Mouse (Mus musculus): Measurements from ENCODE around the gene Ugt1a6a. TPM values are rescaled to one million over a fixed set of nuclear protein-coding genes. Genes with fewer than 3 reads are reported as not detected.

Gene Ugt1a6a
- total and polyA plus RNA-seq, 3 experiments: not detected

DNA sequence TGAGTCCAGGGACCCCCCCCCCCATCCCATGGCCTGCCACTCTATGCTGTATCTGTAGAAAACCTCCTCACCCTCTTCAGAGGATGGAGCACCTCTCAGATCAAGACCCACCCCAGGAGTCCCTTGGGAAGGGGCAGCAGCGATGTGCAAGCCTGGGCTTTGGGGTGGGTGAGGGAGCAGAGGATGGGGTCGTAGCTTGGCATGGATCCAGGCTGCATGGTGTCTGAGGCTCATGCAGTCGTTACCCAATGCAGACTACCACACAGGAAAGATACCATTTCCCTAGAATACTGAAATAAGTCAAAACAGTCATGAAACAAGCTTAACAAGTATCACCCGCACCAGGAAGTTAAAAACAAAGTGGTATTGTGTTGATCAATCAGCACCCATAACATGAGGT, 114.0 kb downstream of the Ugt1a6a start:
- H3K9me3 ChIP-seq (replicated peaks; ENCODE audit: insufficient read depth, low read length): no peaks in the 10 kb centered on the region
- TF ChIP-seq TCF12 (IDR thresholded peaks at IDR 0.05; ENCODE audit: low read depth, low read length): no peak
- TF ChIP-seq USF2 (IDR thresholded peaks at IDR 0.05; ENCODE audit: borderline replicate concordance in 1 of 2, insufficient read depth in 1 of 2, low read depth in 1 of 2, low read length in 2 of 2): no peak
- TF ChIP-seq EP300 (IDR thresholded peaks at IDR 0.05; ENCODE audit: low read depth in 1 of 2, low read length in 2 of 2): no peak
- TF ChIP-seq E2F4 (IDR thresholded peaks at IDR 0.05; ENCODE audit: borderline replicate concordance, low read depth, low read length): no peak
- TF ChIP-seq ZMIZ1 (IDR thresholded peaks at IDR 0.05; ENCODE audit: low read depth, low read length): no peak
- TF ChIP-seq KAT2A (conservative IDR thresholded peaks at IDR 0.05; ENCODE audit: low read depth, low read length): no peak
- no peak for TF ChIP-seq MEF2A (IDR thresholded peaks at IDR 0.05; ENCODE audit: extremely low read depth, insufficient replicate concordance, low read depth, low read length, poor library complexity, severe bottlenecking)
- no peak for TF ChIP-seq NELFE (IDR thresholded peaks at IDR 0.05; ENCODE audit: low read depth, low read length)
- no peak for TF ChIP-seq SMC3 (IDR thresholded peaks at IDR 0.05; ENCODE audit: low read depth, low read length)
- TF ChIP-seq UBTF (IDR thresholded peaks at IDR 0.05; ENCODE audit: borderline replicate concordance, insufficient read depth, low read depth, low read length): no peak
- no peak for TF ChIP-seq ZNF384 (IDR thresholded peaks at IDR 0.05; ENCODE audit: low read depth, low read length)
- TF ChIP-seq NRF1 (IDR thresholded peaks at IDR 0.05; ENCODE audit: insufficient read depth, low read depth, low read length, poor library complexity, severe bottlenecking): no peak
- no peak for TF ChIP-seq POLR2AphosphoS2 (IDR thresholded peaks at IDR 0.05; ENCODE audit: low read length)
- no peak for TF ChIP-seq MYB (IDR thresholded peaks at IDR 0.05; ENCODE audit: low read depth, low read length)
- TF ChIP-seq MAFK (IDR thresholded peaks at IDR 0.05; ENCODE audit: borderline replicate concordance, low read depth, low read length): no peak
- no peak for TF ChIP-seq ZC3H11A (IDR thresholded peaks at IDR 0.05; ENCODE audit: low read depth, low read length)
- TF ChIP-seq JUND (IDR thresholded peaks at IDR 0.05; ENCODE audit: low read depth, low read length): no peak
- DNase-seq (ENCODE audit: low read depth, low spot score): no peak
- no peaks in the 10 kb centered on the region for H3K79me2 ChIP-seq (ENCODE audit: control insufficient read depth, insufficient read depth, low read length, poor library complexity)
- H3K4me3 ChIP-seq (ENCODE audit: control insufficient read depth in 1 of 2, insufficient read depth in 1 of 2, low read depth in 2 of 2, low read length in 2 of 2): no peak overlapping the region
- H3K36me3 ChIP-seq (ENCODE audit: control insufficient read depth in 1 of 2, insufficient read depth in 2 of 2, low read length in 2 of 2): no peaks in the 10 kb centered on the region
- 0 out of 4 replicates have a peak, but pooled peaks cover 0 to 3% of the 10 kb centered on the region in 2 experiments for H3K4me1 ChIP-seq (ENCODE audit: control insufficient read depth in 1 of 2, insufficient read depth in 2 of 2, low read length in 2 of 2)
- H3K27ac ChIP-seq (ENCODE audit: control insufficient read depth, low read depth, low read length): no peak overlapping the region
- no peaks in the 10 kb centered on the region for H3K27me3 ChIP-seq (ENCODE audit: control insufficient read depth in 1 of 2, insufficient read depth in 2 of 2, low read length in 2 of 2)
- H3K9ac ChIP-seq (ENCODE audit: control insufficient read depth, low read depth, low read length, poor library complexity, severe bottlenecking): no peak overlapping the region

DNA sequence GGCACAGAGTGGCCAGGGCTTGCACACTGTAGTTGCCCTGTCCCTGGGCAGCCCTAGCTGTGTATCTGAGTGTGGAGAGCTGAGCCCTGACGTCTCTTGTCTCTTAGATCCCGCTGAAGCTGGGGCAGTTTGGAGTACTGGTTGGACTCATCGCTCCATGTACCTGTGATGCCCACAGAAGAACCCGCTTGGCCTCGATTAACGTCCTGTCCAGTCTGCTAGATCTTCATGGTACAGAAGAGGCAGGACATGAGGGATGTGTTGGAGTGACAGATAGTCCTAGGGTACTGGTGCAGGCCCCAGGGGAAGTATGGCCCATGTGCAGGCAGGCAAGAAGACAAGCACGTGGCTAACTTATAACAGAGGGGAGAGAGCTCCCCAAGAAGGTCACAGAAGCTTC, 115.0 kb downstream of the Ugt1a6a start:
- no peak for DNase-seq (ENCODE audit: low read depth, low spot score)
- Histone ChIP-seq H3K9me3 (replicated peaks; ENCODE audit: insufficient read depth, low read length) (no peaks in the 10 kb centered on the region), H3K4me3 (ENCODE audit: control insufficient read depth in 1 of 2, insufficient read depth in 1 of 2, low read depth in 2 of 2, low read length in 2 of 2) (no peak overlapping the region), H3K9ac (ENCODE audit: control insufficient read depth, low read depth, low read length, poor library complexity, severe bottlenecking) (no peak overlapping the region), H3K36me3 (ENCODE audit: control insufficient read depth in 1 of 2, insufficient read depth in 2 of 2, low read length in 2 of 2) (no peaks in the 10 kb centered on the region), H3K79me2 (ENCODE audit: control insufficient read depth, insufficient read depth, low read length, poor library complexity) (no peaks in the 10 kb centered on the region), H3K27ac (ENCODE audit: control insufficient read depth, low read depth, low read length) (no peak overlapping the region), H3K4me1 (ENCODE audit: control insufficient read depth in 1 of 2, insufficient read depth in 2 of 2, low read length in 2 of 2) (0 out of 4 replicates have a peak, but pooled peaks cover 0 to 3% of the 10 kb centered on the region in 2 experiments), H3K27me3 (ENCODE audit: control insufficient read depth in 1 of 2, insufficient read depth in 2 of 2, low read length in 2 of 2) (no peaks in the 10 kb centered on the region)
- no peak for TF ChIP-seq RCOR1 (IDR thresholded peaks at IDR 0.05; ENCODE audit: low read depth, low read length)
- no peak for TF ChIP-seq NRF1 (IDR thresholded peaks at IDR 0.05; ENCODE audit: insufficient read depth, low read depth, low read length, poor library complexity, severe bottlenecking)
- no peak for TF ChIP-seq POLR2A (IDR thresholded peaks at IDR 0.05; ENCODE audit: control insufficient read depth in 1 of 2, insufficient read depth in 1 of 2, low read depth in 1 of 2, low read length in 2 of 2, poor library complexity in 1 of 2)
- TF ChIP-seq E2F4 (IDR thresholded peaks at IDR 0.05; ENCODE audit: borderline replicate concordance, low read depth, low read length): no peak
- TF ChIP-seq MAZ (IDR thresholded peaks at IDR 0.05; ENCODE audit: low read depth, low read length): no peak
- TF ChIP-seq SIN3A (IDR thresholded peaks at IDR 0.05; ENCODE audit: low read length): no peak
- no peak for TF ChIP-seq GABPA (IDR thresholded peaks at IDR 0.05; ENCODE audit: low read depth, low read length)
- no peak for TF ChIP-seq MAX (IDR thresholded peaks at IDR 0.05; ENCODE audit: low read length)
- TF ChIP-seq CHD1 (IDR thresholded peaks at IDR 0.05; ENCODE audit: low read depth, low read length): no peak
- no peak for TF ChIP-seq MYB (IDR thresholded peaks at IDR 0.05; ENCODE audit: low read depth, low read length)
- no peak for TF ChIP-seq HCFC1 (IDR thresholded peaks at IDR 0.05; ENCODE audit: low read depth, low read length)
- TF ChIP-seq CTCF (IDR thresholded peaks at IDR 0.05 in 2 of 3, conservative IDR thresholded peaks at IDR 0.05 in 1 of 3; ENCODE audit: control insufficient read depth in 1 of 3, insufficient read depth in 1 of 3, low read depth in 2 of 3, low read length in 3 of 3, poor library complexity in 1 of 3, severe bottlenecking in 1 of 3): no peak
- no peak for TF ChIP-seq TCF12 (IDR thresholded peaks at IDR 0.05; ENCODE audit: low read depth, low read length)
- TF ChIP-seq MXI1 (IDR thresholded peaks at IDR 0.05; ENCODE audit: low read depth, low read length): no peak
- no peak for TF ChIP-seq UBTF (IDR thresholded peaks at IDR 0.05; ENCODE audit: borderline replicate concordance, insufficient read depth, low read depth, low read length)
- TF ChIP-seq BHLHE40 (IDR thresholded peaks at IDR 0.05; ENCODE audit: borderline replicate concordance, low read depth, low read length): no peak
